Mouse (Mus musculus) CH12.LX (cell line): ENCODE results near the gene Larp4b. TPM values are rescaled to one million over a fixed set of nuclear protein-coding genes. Genes with fewer than 3 reads are reported as not detected.

Experiments used
- DNase-seq: peaks from one replicate; pipeline ENCODE4 v3.0.0-alpha.2; 2013; ENCODE audit errors: extremely low read depth
- H3K27ac ChIP-seq: 2 replicates; pipeline ENCODE4 v1.5.1; 2012; ENCODE audit warnings: low read depth, mild to moderate bottlenecking, control low read depth, moderate library complexity; ENCODE audit not compliant: insufficient read depth
- H3K27me3 ChIP-seq: replicated peaks from 2 replicates; pipeline ENCODE3; 2012; ENCODE audit warnings: inconsistent platforms
- H3K36me3 ChIP-seq, 2 experiments: replicated peaks in 1 of 2; 2 replicates each; pipeline versions ENCODE3 to v1.6.1; 2012; ENCODE audit warnings: inconsistent platforms in 1 of 2, low read length in 1 of 2, mild to moderate bottlenecking in 1 of 2, mixed read lengths in 1 of 2, moderate library complexity in 1 of 2; ENCODE audit not compliant: control insufficient read depth in 1 of 2, insufficient read depth in 1 of 2
- H3K4me1 ChIP-seq, 2 experiments: 2 replicates each; pipeline ENCODE4 v1.6.1; 2012; ENCODE audit warnings: inconsistent platforms in 1 of 2, moderate library complexity in 1 of 2; ENCODE audit not compliant: insufficient read depth in 2 of 2, control insufficient read depth in 1 of 2
- H3K4me2 ChIP-seq: 2 replicates; pipeline ENCODE4 v1.6.1; 2012; ENCODE audit warnings: low read depth, mild to moderate bottlenecking, control low read depth; ENCODE audit not compliant: poor library complexity, insufficient read depth, severe bottlenecking
- H3K4me3 ChIP-seq, 3 experiments: fragments of 150-350 bp in 1 of 3; sonication (generic) in 1 of 3; replicated peaks in 1 of 3; 2 replicates each; pipeline versions ENCODE3 to v1.5.1; 2011 to 2012; ENCODE audit warnings: low read depth in 2 of 3, low read length in 2 of 3, mild to moderate bottlenecking in 2 of 3, moderate library complexity in 2 of 3, control low read depth in 1 of 3, improper control_type of control experiment in 1 of 3, inconsistent platforms in 1 of 3, mixed read lengths in 1 of 3; ENCODE audit not compliant: poor library complexity in 1 of 3
- H3K79me2 ChIP-seq: replicated peaks from 2 replicates; pipeline ENCODE4 v1.6.1; 2012; ENCODE audit warnings: mild to moderate bottlenecking, moderate library complexity; ENCODE audit not compliant: control insufficient read depth, poor library complexity, insufficient read depth, severe bottlenecking; ENCODE audit errors: extremely low read depth
- H3K9ac ChIP-seq: 2 replicates; pipeline ENCODE4 v1.6.1; 2012; ENCODE audit warnings: low read depth, mild to moderate bottlenecking, control low read depth, moderate library complexity; ENCODE audit not compliant: insufficient read depth
- H3K9me3 ChIP-seq: replicated peaks from 2 replicates; pipeline ENCODE3; 2012; ENCODE audit warnings: low read length, inconsistent platforms, mixed read lengths
- CHD1 ChIP-seq: IDR thresholded peaks from 2 replicates; pipeline ENCODE4 v1.6.1; 2012; ENCODE audit warnings: low read depth, low read length, improper control_type of control experiment, inconsistent platforms
- CTCF ChIP-seq, 2 experiments: IDR thresholded peaks in 1 of 2; conservative IDR thresholded peaks in 1 of 2; 2 replicates each; pipeline ENCODE4 v1.5.1; 2011 to 2012; ENCODE audit warnings: low read depth in 2 of 2, low read length in 2 of 2, improper control_type of control experiment in 1 of 2, inconsistent platforms in 1 of 2, mild to moderate bottlenecking in 1 of 2, moderate library complexity in 1 of 2
- IRF4 ChIP-seq: IDR thresholded peaks from 2 replicates; pipeline ENCODE4 v1.6.1; 2014; ENCODE audit warnings: low read depth, mild to moderate bottlenecking, inconsistent platforms, low read length, improper control_type of control experiment
- MAX ChIP-seq: IDR thresholded peaks from 2 replicates; pipeline ENCODE4 v1.6.1; 2011; ENCODE audit warnings: low read length, improper control_type of control experiment
- MEF2A ChIP-seq: IDR thresholded peaks from 2 replicates; pipeline ENCODE4 v1.6.1; 2014; ENCODE audit warnings: low read depth, mild to moderate bottlenecking, inconsistent platforms, low read length, improper control_type of control experiment, borderline replicate concordance
- MXI1 ChIP-seq: IDR thresholded peaks from 2 replicates; pipeline ENCODE4 v1.6.1; 2011; ENCODE audit warnings: mild to moderate bottlenecking, low read depth, low read length, improper control_type of control experiment
- MYC ChIP-seq: IDR thresholded peaks from 2 replicates; pipeline ENCODE4 v1.6.1; 2011; ENCODE audit warnings: low read depth, mild to moderate bottlenecking, improper control_type of control experiment, low read length
- POLR2A ChIP-seq: IDR thresholded peaks from 2 replicates; pipeline ENCODE4 v1.6.1; 2011; ENCODE audit warnings: low read depth, mild to moderate bottlenecking, improper control_type of control experiment, low read length
- POLR2AphosphoS2 ChIP-seq: IDR thresholded peaks from 2 replicates; pipeline ENCODE4 v1.6.1; 2011; ENCODE audit warnings: low read depth, low read length, improper control_type of control experiment
- RCOR1 ChIP-seq: conservative IDR thresholded peaks from 2 replicates; pipeline ENCODE4 v1.6.1; 2012; ENCODE audit warnings: low read depth, mild to moderate bottlenecking, inconsistent platforms, low read length, improper control_type of control experiment
- SMC3 ChIP-seq: IDR thresholded peaks from 2 replicates; pipeline ENCODE4 v1.6.1; 2011; ENCODE audit warnings: low read depth, low read length, improper control_type of control experiment
- TBP ChIP-seq: conservative IDR thresholded peaks from 2 replicates; pipeline ENCODE4 v1.6.1; 2011; ENCODE audit warnings: low read depth, low read length, improper control_type of control experiment
- TCF12 ChIP-seq: IDR thresholded peaks from 2 replicates; pipeline ENCODE4 v1.6.1; 2014; ENCODE audit warnings: low read depth, mild to moderate bottlenecking, inconsistent platforms, low read length, improper control_type of control experiment
- USF1 ChIP-seq: IDR thresholded peaks from 2 replicates; pipeline ENCODE4 v1.6.1; 2014; ENCODE audit warnings: low read depth, mild to moderate bottlenecking, inconsistent platforms, low read length, improper control_type of control experiment
- ZC3H11A ChIP-seq: IDR thresholded peaks from 2 replicates; pipeline ENCODE4 v1.6.1; 2012; ENCODE audit warnings: low read depth, mild to moderate bottlenecking, inconsistent platforms, low read length, improper control_type of control experiment
- ZKSCAN1 ChIP-seq: IDR thresholded peaks from 2 replicates; pipeline ENCODE4 v1.6.1; 2012; ENCODE audit warnings: low read depth, inconsistent platforms, low read length, improper control_type of control experiment, borderline replicate concordance
- dilution Hi-C: fragments of 300-500 bp; cut with MboI; formaldehyde crosslinking; loops from 2 replicates; pipeline ENCODE4 v1.14.3; 2020; ENCODE audit warnings: low sequenced_read_pairs; ENCODE audit not compliant: extremely low pct_unique_long_range_greater_than_20kb, extremely low pct_ligation_motif_present
- in situ Hi-C: fragments of 300-500 bp; cut with MboI; formaldehyde crosslinking; loops from 3 replicates; pipeline ENCODE4 v1.14.3; 2019; ENCODE audit warnings: low sequenced_read_pairs, low pct_ligation_motif_present, low pct_unique_long_range_greater_than_20kb, mixed read lengths
- polyA plus RNA-seq: library from polyadenylated mRNA; unstranded; fragments of >175 nt; gene quantifications from 2 replicates; pipeline ENCODE4 v1.2.1, GENCODE M21; 2012; ENCODE audit warnings: low read depth; ENCODE audit not compliant: insufficient read length
- total RNA-seq, 2 experiments: library from RNA; depleted of rRNA; stranded (reverse); fragments of 300-350 nt in 1 of 2; fragments of >200 nt in 1 of 2; gene quantifications; 2 replicates each; pipeline ENCODE4 v1.2.3; 2012 to 2014

Larp4b gene
- total and polyA plus RNA-seq, 3 experiments, result 57.9 to 63.3 (median 58.3) TPM

DNA sequence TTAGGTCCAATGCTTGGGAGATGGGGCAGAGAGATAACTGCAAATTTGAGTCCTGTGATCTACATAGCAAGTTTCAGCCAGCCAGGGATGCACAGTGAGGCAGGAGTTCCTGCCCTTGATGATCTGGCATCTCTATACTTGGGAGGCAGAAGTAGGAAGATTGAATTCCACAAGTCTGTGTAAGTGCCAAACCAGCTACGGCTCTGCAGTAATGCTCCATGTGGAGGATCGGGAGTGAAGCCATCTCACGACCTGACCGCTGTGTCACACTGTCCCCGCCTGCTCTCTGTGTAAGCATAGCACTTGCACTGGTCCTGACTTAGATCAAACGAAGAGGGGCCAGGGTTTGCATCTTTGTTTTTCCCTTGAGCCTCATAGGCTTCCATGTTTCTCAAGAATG is 75.9 kb downstream of the Larp4b start:
- no peaks in the 10 kb centered on the region for H3K9me3 ChIP-seq
- H3K9ac ChIP-seq, result no peak overlapping the region
- peaks cover 0 to 20% of the 10 kb centered on the region in 2 experiments; a peak in 2 of 4 replicates for H3K4me1 ChIP-seq
- H3K79me2 ChIP-seq, result no peaks in the 10 kb centered on the region
- TF ChIP-seq MXI1 (no peak), TCF12 (no peak), POLR2A (no peak), ZC3H11A (no peak), MEF2A (no peak), USF1 (no peak), TBP (no peak), CHD1 (no peak)
- H3K27ac ChIP-seq, result no peak overlapping the region
- H3K4me2 ChIP-seq, result no peak overlapping the region
- in situ Hi-C loops, result no loop called here
- dilution Hi-C loops, result no loop called here
- DNase-seq, result no peak
- H3K36me3 ChIP-seq, result peaks cover 63 to 89% of the 10 kb centered on the region in 2 experiments
- no peaks in the 10 kb centered on the region for H3K27me3 ChIP-seq
- no peak overlapping the region for H3K4me3 ChIP-seq

DNA sequence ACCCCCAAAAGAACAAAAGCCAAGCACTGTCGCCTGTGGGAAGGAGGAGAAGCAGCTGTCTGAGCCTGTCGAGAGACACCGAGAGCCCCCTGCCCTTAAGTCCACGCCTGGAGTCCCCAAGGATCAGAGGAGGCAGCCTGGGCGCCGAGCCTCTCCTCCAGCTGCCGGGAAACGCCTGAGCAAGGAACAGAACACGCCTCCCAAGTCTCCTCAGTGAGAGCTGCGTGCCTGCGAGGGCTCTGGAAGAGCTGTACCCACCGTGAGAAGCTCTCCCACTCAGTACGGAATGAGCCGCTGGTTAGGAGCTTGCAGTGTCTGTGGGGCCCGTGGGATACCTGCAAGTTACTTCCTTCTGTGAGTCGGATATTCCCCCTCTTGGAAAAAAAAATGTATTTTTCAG is 77.0 kb downstream of the Larp4b start:
- dilution Hi-C loops, result no loop called here
- Histone ChIP-seq H3K36me3 (peaks cover 57 to 89% of the 10 kb centered on the region in 2 experiments), H3K4me2 (no peak overlapping the region), H3K9me3 (no peaks in the 10 kb centered on the region), H3K27me3 (no peaks in the 10 kb centered on the region), H3K4me3 (no peak overlapping the region), H3K79me2 (no peaks in the 10 kb centered on the region), H3K27ac (no peak overlapping the region), H3K9ac (no peak overlapping the region), H3K4me1 (peaks cover 0 to 20% of the 10 kb centered on the region in 2 experiments; a peak in 2 of 4 replicates)
- no peak for DNase-seq
- in situ Hi-C loops, result no loop called here
- TF ChIP-seq IRF4 (no peak), USF1 (no peak), MYC (no peak), TCF12 (no peak), CTCF (conservative IDR thresholded peaks at IDR 0.05 in 1 of 2, IDR thresholded peaks at IDR 0.05 in 1 of 2; ENCODE audit: low read depth in 2 of 2, low read length in 2 of 2) (no peak), CHD1 (no peak), ZKSCAN1 (no peak), POLR2AphosphoS2 (no peak), MAX (no peak), SMC3 (no peak), RCOR1 (no peak)
